Mouse (Mus musculus) lung, adult 10 weeks (tissue): ENCODE measurements around the gene Psme1. TPM values are rescaled to one million over a fixed set of nuclear protein-coding genes. Genes with fewer than 3 reads are reported as not detected.

Experiments used
- polyA plus RNA-seq: library from polyadenylated mRNA; stranded (reverse); fragments of 350-450 nt; fragmentation: Illumina TruSeq; extraction: RNeasy Lipid Tissue Mini Kit (QIAGEN cat#74804); gene quantifications from one replicate; pipeline ENCODE4 v1.2.3, GENCODE M21; 2014; ENCODE audit warnings: low read depth, low replicate concordance; ENCODE audit not compliant: insufficient read depth

Gene Psme1
- 221 TPM for polyA plus RNA-seq

DNA sequence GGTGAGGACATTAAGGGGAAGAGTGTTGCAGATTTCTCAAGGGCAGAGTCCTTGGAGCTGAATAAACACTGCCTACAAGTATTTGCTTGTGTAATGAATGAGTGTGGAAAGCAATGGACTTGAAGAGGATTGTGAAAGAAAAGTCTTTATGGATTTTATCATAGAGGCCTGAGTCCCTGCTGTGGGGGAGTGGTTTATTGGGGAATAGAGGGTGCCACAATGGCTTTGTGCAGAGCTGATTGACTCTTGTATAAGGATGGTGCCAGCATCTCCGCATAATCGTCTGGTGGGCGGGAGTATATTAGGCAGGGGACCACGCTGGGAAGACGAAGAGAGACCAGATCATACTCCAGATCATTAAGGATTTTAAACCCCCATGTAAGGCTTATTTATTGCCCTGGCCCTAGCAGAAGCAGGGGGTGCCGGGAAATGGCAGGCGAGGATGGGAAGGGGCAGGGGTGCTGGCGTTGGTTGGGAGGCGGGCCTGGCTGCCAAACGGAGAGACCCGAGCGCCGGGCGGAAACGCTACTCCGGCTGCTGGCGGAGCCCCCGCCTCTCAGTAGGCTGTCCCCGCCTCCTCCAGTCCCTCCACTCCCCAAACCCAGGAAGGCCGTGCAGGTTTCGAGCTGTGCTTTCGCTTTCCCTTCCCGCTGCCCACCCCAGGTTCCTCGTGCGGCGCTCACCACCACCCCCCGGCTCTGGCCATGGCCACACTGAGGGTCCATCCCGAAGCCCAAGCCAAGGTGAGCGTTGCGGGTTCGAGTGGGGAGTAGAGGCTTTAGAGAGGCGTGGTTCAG lies at the start of gene Psme1:
Gene Psme1 (plus strand): TSS at position 253 of the 797 bp plus-strand sequence.

GRCm38 (mm10) chr14:55540067-55540786 lies 37.7 kb upstream of the Psme1 start, which contains the start of gene Pck2:
Pck2 (plus strand) TSS chr14:55540266.

DNA sequence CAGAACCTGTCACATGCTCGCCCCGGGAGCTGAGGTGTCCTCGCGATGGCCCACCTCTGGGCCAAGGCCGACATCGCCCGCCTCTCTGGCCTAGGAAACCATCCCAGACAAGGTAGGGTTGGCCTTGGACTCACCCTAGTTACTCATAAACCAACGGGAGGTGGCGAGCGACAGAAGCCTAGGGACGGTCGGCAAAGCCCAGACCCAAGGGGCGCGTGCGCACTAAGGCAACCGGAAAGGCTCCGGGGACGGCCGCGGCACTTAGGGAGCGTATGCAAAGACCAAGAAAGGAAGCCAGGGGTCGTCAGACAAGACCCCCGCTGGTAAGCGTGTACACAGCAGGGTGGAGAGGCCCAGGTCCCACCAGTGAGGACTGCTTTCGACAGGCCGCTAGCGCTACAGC lies 18.1 kb upstream of the Psme1 start, which contains the start of gene Dcaf11:
Gene Dcaf11 (plus strand): TSS at position 208 of the 403 bp plus-strand sequence.

DNA sequence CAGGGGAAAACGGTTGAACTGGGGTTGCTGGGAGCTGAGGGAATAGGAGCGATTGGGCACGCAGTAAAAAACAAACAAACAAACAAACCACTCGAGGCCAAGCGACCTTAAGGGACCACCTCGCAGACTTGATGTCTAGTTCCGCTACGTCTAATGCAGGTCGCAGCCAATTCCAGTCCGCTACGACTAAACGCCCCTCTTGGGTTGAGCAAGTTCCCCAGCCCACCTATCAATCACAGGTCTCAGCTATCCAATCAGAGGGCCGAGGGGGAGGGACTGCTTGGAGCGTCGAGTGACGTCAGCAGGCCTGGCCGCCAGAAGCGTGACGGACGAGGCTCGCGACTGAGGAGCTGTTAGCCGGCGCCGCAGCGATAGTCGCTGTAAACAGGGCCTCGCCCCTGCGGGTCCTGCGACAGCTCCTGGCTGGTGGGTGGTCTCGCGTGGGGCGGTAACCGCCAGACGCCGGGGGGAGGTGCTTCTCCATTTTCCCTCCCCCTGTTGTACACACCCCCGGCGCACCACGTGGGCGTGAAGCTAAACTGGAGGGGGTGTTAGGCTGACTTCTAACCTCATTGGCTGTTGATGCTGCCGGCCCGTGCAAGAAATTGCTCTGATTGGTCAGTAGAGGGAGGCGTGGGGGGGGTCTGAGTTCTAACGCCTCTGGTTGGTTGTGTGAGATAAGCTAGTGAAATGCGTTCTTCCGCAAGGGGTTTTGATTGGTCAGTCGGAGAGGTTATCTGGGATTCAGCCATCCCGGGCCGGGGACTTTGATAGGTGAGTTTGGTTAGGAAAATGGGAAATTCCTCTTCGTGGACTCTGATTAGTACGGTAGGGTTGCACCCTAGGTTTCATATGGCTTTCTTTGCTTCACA lies 17.5 kb upstream of the Psme1 start, which contains the start of gene A730061H03Rik:
Gene A730061H03Rik (minus strand): TSS at position 205 of the 872 bp plus-strand sequence.

GRCm38 (mm10) chr14:55575302-55575701 lies 2.6 kb upstream of the Psme1 start, which contains the start of gene Fitm1:
Fitm1 (plus strand) TSS chr14:55575617.

GRCm38 (mm10) chr14:55584702-55585565 lies 7.0 kb downstream of the Psme1 start, which contains the start of gene Emc9:
Emc9 (minus strand) TSS chr14:55585302.

GRCm38 (mm10) chr14:55590748-55591330 lies 12.9 kb downstream of the Psme1 start, which contains the start of gene Psme2:
Psme2 (minus strand) TSS chr14:55591113.

GRCm38 (mm10) chr14:55591331-55591891 lies 13.5 kb downstream of the Psme1 start, which contains the start of gene Rnf31:
Rnf31 (plus strand) TSS chr14:55591708.

GRCm38 (mm10) chr14:55603271-55603632 lies 25.3 kb downstream of the Psme1 start, which contains the start of gene Irf9:
Irf9 (plus strand) TSS chr14:55603571.

DNA sequence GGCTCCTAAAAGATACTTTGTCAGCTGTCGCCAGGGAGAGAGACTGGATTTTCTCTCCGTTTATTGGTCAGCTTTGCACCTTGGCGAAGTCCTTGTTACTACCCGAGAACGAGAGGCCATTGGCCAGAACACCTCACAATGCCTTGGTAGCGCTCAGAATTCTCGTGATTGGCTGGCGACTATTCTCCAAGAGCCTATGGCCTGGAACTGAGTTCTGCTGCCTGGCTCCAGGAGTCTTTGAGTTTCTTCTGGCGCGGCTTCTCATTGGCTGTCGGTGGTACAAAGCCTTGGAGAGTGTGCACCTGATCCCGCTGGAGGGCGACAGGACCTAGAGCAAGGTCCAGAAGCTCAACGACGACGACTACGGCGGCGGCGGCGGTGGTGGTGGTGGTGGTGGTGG lies 39.9 kb downstream of the Psme1 start, which contains the start of gene Rec8:
Gene Rec8 (plus strand): TSS at position 216 of the 400 bp plus-strand sequence.

Other genes starting within 250 kb of the Psme1 start
- gene Dhrs4, start 99.4 kb upstream of the Psme1 start, polyA plus RNA-seq: 35.7 TPM
- gene Carmil3, start 87.5 kb upstream of the Psme1 start, polyA plus RNA-seq: 0.28 TPM
- not detected for gene Cpne6, start 67.7 kb upstream of the Psme1 start, polyA plus RNA-seq
- not detected for gene Nrl, start 53.1 kb upstream of the Psme1 start, polyA plus RNA-seq
- gene Pck2, start 37.9 kb upstream of the Psme1 start, polyA plus RNA-seq: 18.9 TPM
- 65.2 TPM for gene Dcaf11, start 18.1 kb upstream of the Psme1 start, polyA plus RNA-seq
- gene A730061H03Rik, start 17.7 kb upstream of the Psme1 start, polyA plus RNA-seq: not detected
- 2.2 TPM for gene Fitm1, start 2.5 kb upstream of the Psme1 start, polyA plus RNA-seq
- gene Emc9, start 7.2 kb downstream of the Psme1 start, polyA plus RNA-seq: 18.4 TPM
- 255 TPM for gene Psme2, start 13.0 kb downstream of the Psme1 start, polyA plus RNA-seq
- 18.9 TPM for gene Rnf31, start 13.6 kb downstream of the Psme1 start, polyA plus RNA-seq
- gene Irf9, start 25.4 kb downstream of the Psme1 start, polyA plus RNA-seq: 29.5 TPM
- 6.0 TPM for gene Rec8, start 39.9 kb downstream of the Psme1 start, polyA plus RNA-seq
- 21.4 TPM for gene Ipo4, start 57.8 kb downstream of the Psme1 start, polyA plus RNA-seq
- 0.34 TPM for gene Gm49378, start 59.8 kb downstream of the Psme1 start, polyA plus RNA-seq
- 41.1 TPM for gene Tm9sf1, start 65.7 kb downstream of the Psme1 start, polyA plus RNA-seq
- 0.25 TPM for gene Tssk4, start 72.1 kb downstream of the Psme1 start, polyA plus RNA-seq
- gene Mdp1, start 82.4 kb downstream of the Psme1 start, polyA plus RNA-seq: 36.9 TPM
- 17.9 TPM for gene Gmpr2, start 93.8 kb downstream of the Psme1 start, polyA plus RNA-seq
- 225 TPM for gene Nedd8, start 94.0 kb downstream of the Psme1 start, polyA plus RNA-seq
- gene Tinf2, start 103.7 kb downstream of the Psme1 start, polyA plus RNA-seq: 11.0 TPM
- 1.7 TPM for gene Tgm1, start 135.8 kb downstream of the Psme1 start, polyA plus RNA-seq
- gene Rabggta, start 144.1 kb downstream of the Psme1 start, polyA plus RNA-seq: 15.4 TPM
- gene Dhrs1, start 167.6 kb downstream of the Psme1 start, polyA plus RNA-seq: 57.6 TPM
- gene Nop9, start 167.6 kb downstream of the Psme1 start, polyA plus RNA-seq: 9.1 TPM
- gene Cideb, start 180.3 kb downstream of the Psme1 start, polyA plus RNA-seq: 2.0 TPM
- gene Ltb4r2, start 183.3 kb downstream of the Psme1 start, polyA plus RNA-seq: 0.17 TPM
- 3.9 TPM for gene Ltb4r1, start 187.8 kb downstream of the Psme1 start, polyA plus RNA-seq
- 32.6 TPM for gene Adcy4, start 206.0 kb downstream of the Psme1 start, polyA plus RNA-seq
- gene Ripk3, start 210.7 kb downstream of the Psme1 start, polyA plus RNA-seq: 7.7 TPM
- gene Nfatc4, start 245.0 kb downstream of the Psme1 start, polyA plus RNA-seq: 7.2 TPM